Mouse (Mus musculus): ENCODE results near the gene Gm5796. TPM values are rescaled to one million over a fixed set of nuclear protein-coding genes. Genes with fewer than 3 reads are reported as not detected.

Gene Gm5796
- polyA plus RNA-seq (2017; shearing (Covaris generic)), result 2.8 TPM

DNA sequence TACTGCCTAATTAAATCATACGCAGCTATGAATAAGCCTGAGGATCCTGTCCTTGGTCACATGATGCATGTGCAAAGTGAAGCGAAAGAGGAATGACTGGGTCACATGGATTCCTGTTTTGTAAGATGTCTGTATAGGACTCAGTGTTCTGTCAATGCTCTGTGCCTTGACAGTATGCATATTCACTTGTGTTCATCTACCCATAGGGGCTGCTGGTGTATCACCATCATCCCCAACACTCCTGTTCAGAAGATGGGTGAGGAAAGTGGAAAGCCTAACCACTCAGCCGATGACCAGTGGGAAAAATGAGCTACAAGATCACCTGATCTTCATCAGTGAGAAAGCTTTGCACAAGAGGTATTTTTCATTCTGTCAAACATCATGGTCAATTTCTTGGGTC, at the start of gene Gm5796:
Gene Gm5796, plus strand, starts transcription at position 301 of the 400 bp plus-strand sequence.

DNA sequence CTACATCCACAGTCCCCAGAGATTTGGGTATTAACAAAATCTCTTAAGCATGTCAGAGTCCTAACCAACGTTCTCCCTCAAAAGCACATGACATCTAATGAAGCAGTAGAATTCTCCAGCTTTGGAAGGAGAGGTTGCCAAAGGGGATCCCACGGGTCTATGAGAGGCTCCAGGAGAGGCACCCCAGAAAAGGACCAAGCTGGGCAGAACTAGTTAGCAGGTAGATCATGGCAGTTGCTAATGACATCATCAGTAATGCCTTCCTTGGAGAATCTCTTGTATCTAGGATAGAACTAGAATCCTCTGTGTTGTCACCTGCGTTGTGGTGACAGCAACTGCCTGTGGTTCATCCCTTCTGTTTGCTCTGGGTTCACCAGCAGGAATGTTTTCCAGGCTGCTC, 25.6 kb upstream of the Gm5796 start, which contains the start of gene Gm3099:
Gene Gm3099, plus strand, starts transcription at position 301 of the 400 bp plus-strand sequence.

DNA sequence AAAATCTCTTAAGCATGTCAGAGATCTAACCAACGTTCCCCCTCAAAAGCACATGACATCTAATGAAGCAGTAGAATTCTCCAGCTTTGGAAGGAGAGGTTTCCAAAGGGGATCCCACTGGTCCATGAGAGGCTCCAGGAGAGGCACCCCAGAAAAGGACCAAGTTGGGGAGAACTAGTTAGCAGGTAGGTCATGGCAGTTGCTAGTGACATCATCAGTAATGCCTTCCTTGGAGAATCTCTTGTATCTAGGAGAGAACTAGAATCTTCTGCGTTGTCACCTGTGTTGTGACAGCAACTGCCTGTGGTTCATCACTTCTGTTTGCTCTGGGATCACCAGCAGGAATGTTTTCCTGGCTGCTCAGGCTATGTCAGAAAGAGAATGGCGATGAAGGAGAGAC, 60.1 kb downstream of the Gm5796 start, which contains the start of gene Gm3115:
Gene Gm3115, plus strand, starts transcription at position 301 of the 400 bp plus-strand sequence.

Other genes starting within 250 kb of the Gm5796 start
- 0.35 TPM for gene Gm3002, start 213.9 kb upstream of the Gm5796 start, polyA plus RNA-seq (2017; shearing (Covaris generic))
- not detected for gene Gm3033, start 177.7 kb upstream of the Gm5796 start, polyA plus RNA-seq (2017; shearing (Covaris generic))
- gene Gm2916, start 139.8 kb upstream of the Gm5796 start, polyA plus RNA-seq (2017; shearing (Covaris generic)), result not detected
- not detected for gene Gm3029, start 92.2 kb upstream of the Gm5796 start, polyA plus RNA-seq (2017; shearing (Covaris generic))
- gene Gm3095, start 60.4 kb upstream of the Gm5796 start, polyA plus RNA-seq (2017; shearing (Covaris generic)), result 0.85 TPM
- gene Gm3099, start 25.5 kb upstream of the Gm5796 start, polyA plus RNA-seq (2017; shearing (Covaris generic)), result not detected
- gene Gm3115, start 60.2 kb downstream of the Gm5796 start, polyA plus RNA-seq (2017; shearing (Covaris generic)), result 0.57 TPM
- gene Gm8108, start 86.6 kb downstream of the Gm5796 start, polyA plus RNA-seq (2017; shearing (Covaris generic)), result 2.6 TPM
- not detected for gene Gm3127, start 141.1 kb downstream of the Gm5796 start, polyA plus RNA-seq (2017; shearing (Covaris generic))
- gene Gm2974, start 158.6 kb downstream of the Gm5796 start, polyA plus RNA-seq (2017; shearing (Covaris generic)), result 2.8 TPM
- gene Gm3138, start 225.7 kb downstream of the Gm5796 start, polyA plus RNA-seq (2017; shearing (Covaris generic)), result not detected